Mouse (Mus musculus) C2C12 (cell line): Measurements from ENCODE around the gene Fbxw4. TPM values are rescaled to one million over a fixed set of nuclear protein-coding genes. Genes with fewer than 3 reads are reported as not detected.

Experiments
- H3K27me3 ChIP-seq: one replicate; pipeline ENCODE4 v1.6.1; 2011; ENCODE audit not compliant: control insufficient read depth, insufficient read depth, insufficient read length
- H3K36me3 ChIP-seq: one replicate; pipeline ENCODE4 v1.6.1; 2011; ENCODE audit not compliant: control insufficient read depth, insufficient read depth
- H3K4me3 ChIP-seq: one replicate; pipeline ENCODE4 v1.5.1; 2011; ENCODE audit warnings: mild to moderate bottlenecking, control low read depth; ENCODE audit not compliant: poor library complexity, insufficient read depth, severe bottlenecking
- H3K79me2 ChIP-seq: one replicate; pipeline ENCODE4 v1.6.1; 2011; ENCODE audit not compliant: control insufficient read depth, insufficient read depth
- H3K79me3 ChIP-seq: one replicate; pipeline ENCODE4 v1.6.1; 2011; ENCODE audit warnings: low read depth, control low read depth
- H3ac ChIP-seq: one replicate; pipeline ENCODE3; 2011; ENCODE audit warnings: low read depth; ENCODE audit not compliant: control insufficient read depth, insufficient read length
- CEBPB ChIP-seq: IDR thresholded peaks from one replicate; pipeline ENCODE4 v1.6.1; 2011; ENCODE audit warnings: low read depth, mild to moderate bottlenecking, control low read depth, moderate library complexity
- CTCF ChIP-seq: IDR thresholded peaks from one replicate; pipeline ENCODE4 v1.5.1; 2011; ENCODE audit not compliant: control insufficient read depth, insufficient read depth, insufficient read length
- FOSL1 ChIP-seq: IDR thresholded peaks from one replicate; pipeline ENCODE4 v1.8.0; 2011; ENCODE audit warnings: mild to moderate bottlenecking, low read length; ENCODE audit not compliant: poor library complexity, insufficient read depth, severe bottlenecking
- MAX ChIP-seq: IDR thresholded peaks from one replicate; pipeline ENCODE4 v1.6.1; 2011; ENCODE audit warnings: mild to moderate bottlenecking, control low read depth
- MYOD1 ChIP-seq: IDR thresholded peaks from one replicate; pipeline ENCODE4 v1.6.1; 2011; ENCODE audit warnings: low read depth; ENCODE audit not compliant: control insufficient read depth, insufficient read length
- MYOG ChIP-seq: IDR thresholded peaks from one replicate; pipeline ENCODE4 v1.6.1; 2011; ENCODE audit not compliant: control insufficient read depth, insufficient read length; ENCODE audit errors: extremely low read depth
- USF1 ChIP-seq: IDR thresholded peaks from one replicate; pipeline ENCODE4 v1.6.1; 2011; ENCODE audit warnings: low read depth, mild to moderate bottlenecking, control low read depth, moderate library complexity
- polyA plus RNA-seq: library from polyadenylated mRNA; unstranded; fragments of >200 nt; fragmentation: generic; extraction: Trizol; gene quantifications from one replicate; pipeline ENCODE4 v1.2.1, GENCODE M21; 2012; ENCODE audit warnings: missing spikeins

Fbxw4 gene
- polyA plus RNA-seq, 1 experiment = 19.3 TPM

- Histone ChIP-seq H3ac (no peak overlapping the region), H3K4me3 (no peak overlapping the region), H3K79me3 (no peaks in the 10 kb centered on the region), H3K27me3 (no peaks in the 10 kb centered on the region), H3K79me2 (no peaks in the 10 kb centered on the region), H3K36me3 (peaks cover 23% of the 10 kb centered on the region)
- TF ChIP-seq MYOD1 (no peak), MYOG (no peak), MAX (no peak), CEBPB (no peak), CTCF (no peak), FOSL1 (no peak), USF1 (no peak)
Measured at GRCm38 (mm10) chr19:45574941-45575631, 85.0 kb downstream of the Fbxw4 start.

- TF ChIP-seq MAX (no peak), USF1 (no peak), CTCF (no peak), FOSL1 (no peak), MYOG (no peak), CEBPB (no peak), MYOD1 (no peak)
- H3K36me3 ChIP-seq = peaks cover 23% of the 10 kb centered on the region
- no peak overlapping the region for H3K4me3 ChIP-seq
- H3K79me3 ChIP-seq = no peaks in the 10 kb centered on the region
- no peak overlapping the region for H3ac ChIP-seq
- no peaks in the 10 kb centered on the region for H3K27me3 ChIP-seq
- no peaks in the 10 kb centered on the region for H3K79me2 ChIP-seq
Measured at GRCm38 (mm10) chr19:45574339-45574898, 85.7 kb downstream of the Fbxw4 start.

GRCm38 (mm10) chr19:45573861-45574267 lies 86.2 kb downstream of the Fbxw4 start:
- no peaks in the 10 kb centered on the region for H3K79me2 ChIP-seq
- H3ac ChIP-seq = no peak overlapping the region
- no peaks in the 10 kb centered on the region for H3K27me3 ChIP-seq
- H3K79me3 ChIP-seq = no peaks in the 10 kb centered on the region
- H3K36me3 ChIP-seq = peaks cover 23% of the 10 kb centered on the region
- no peak for TF ChIP-seq CEBPB
- no peak for TF ChIP-seq MYOG
- peak; percentile 86 for TF ChIP-seq CTCF
- no peak overlapping the region for H3K4me3 ChIP-seq

- no peak for TF ChIP-seq CTCF
- TF ChIP-seq FOSL1 = no peak
- TF ChIP-seq MYOD1 = no peak
- TF ChIP-seq CEBPB = no peak
- no peak for TF ChIP-seq USF1
- no peak for TF ChIP-seq MYOG
- TF ChIP-seq MAX = no peak
- Histone ChIP-seq H3K79me2 (no peaks in the 10 kb centered on the region), H3K79me3 (no peaks in the 10 kb centered on the region), H3ac (no peak overlapping the region), H3K27me3 (no peaks in the 10 kb centered on the region), H3K4me3 (no peak overlapping the region), H3K36me3 (peaks cover 19% of the 10 kb centered on the region)
Measured at GRCm38 (mm10) chr19:45573033-45573432, 87.1 kb downstream of the Fbxw4 start.

- no peak for TF ChIP-seq USF1
- TF ChIP-seq MYOD1 = no peak
- no peak for TF ChIP-seq MAX
- no peak for TF ChIP-seq MYOG
- no peak for TF ChIP-seq CEBPB
- TF ChIP-seq FOSL1 = no peak
- no peak for TF ChIP-seq CTCF
- H3ac ChIP-seq = no peak overlapping the region
- H3K36me3 ChIP-seq = peaks cover 4% of the 10 kb centered on the region
- H3K79me2 ChIP-seq = no peaks in the 10 kb centered on the region
- H3K27me3 ChIP-seq = no peaks in the 10 kb centered on the region
- H3K79me3 ChIP-seq = no peaks in the 10 kb centered on the region
- no peak overlapping the region for H3K4me3 ChIP-seq
Measured at GRCm38 (mm10) chr19:45567367-45567766, 92.7 kb downstream of the Fbxw4 start.

- TF ChIP-seq CEBPB (no peak), MYOD1 (no peak), USF1 (no peak), MAX (no peak), MYOG (no peak), FOSL1 (no peak), CTCF (no peak)
- Histone ChIP-seq H3ac (no peak overlapping the region), H3K36me3 (no peaks in the 10 kb centered on the region), H3K79me3 (no peaks in the 10 kb centered on the region), H3K27me3 (no peaks in the 10 kb centered on the region), H3K79me2 (no peaks in the 10 kb centered on the region), H3K4me3 (no peak overlapping the region)
Measured at GRCm38 (mm10) chr19:45565925-45566715, 94.0 kb downstream of the Fbxw4 start.
